Mouse (Mus musculus) olfactory bulb, adult 2 months (tissue): ENCODE measurements at regions not wholly inside any gene's neighbourhood (a gene's known extent, or its start where the extent isn't known, plus 50 kb on each side); places are given as distances from the start of the nearest gene placed in this dataset.

Source experiments
- CTCF ChIP-seq: fragments of 200-500 bp; IDR thresholded peaks from 2 replicates; pipeline ENCODE4 v1.5.1; 2012; ENCODE audit warnings: low read depth, mild to moderate bottlenecking, low read length, moderate library complexity; ENCODE audit not compliant: insufficient read depth
- POLR2A ChIP-seq: fragments of 200-500 bp; IDR thresholded peaks from 2 replicates; pipeline ENCODE4 v1.6.1; 2012; ENCODE audit warnings: mild to moderate bottlenecking, low read depth, low read length, moderate library complexity; ENCODE audit not compliant: insufficient read depth

DNA sequence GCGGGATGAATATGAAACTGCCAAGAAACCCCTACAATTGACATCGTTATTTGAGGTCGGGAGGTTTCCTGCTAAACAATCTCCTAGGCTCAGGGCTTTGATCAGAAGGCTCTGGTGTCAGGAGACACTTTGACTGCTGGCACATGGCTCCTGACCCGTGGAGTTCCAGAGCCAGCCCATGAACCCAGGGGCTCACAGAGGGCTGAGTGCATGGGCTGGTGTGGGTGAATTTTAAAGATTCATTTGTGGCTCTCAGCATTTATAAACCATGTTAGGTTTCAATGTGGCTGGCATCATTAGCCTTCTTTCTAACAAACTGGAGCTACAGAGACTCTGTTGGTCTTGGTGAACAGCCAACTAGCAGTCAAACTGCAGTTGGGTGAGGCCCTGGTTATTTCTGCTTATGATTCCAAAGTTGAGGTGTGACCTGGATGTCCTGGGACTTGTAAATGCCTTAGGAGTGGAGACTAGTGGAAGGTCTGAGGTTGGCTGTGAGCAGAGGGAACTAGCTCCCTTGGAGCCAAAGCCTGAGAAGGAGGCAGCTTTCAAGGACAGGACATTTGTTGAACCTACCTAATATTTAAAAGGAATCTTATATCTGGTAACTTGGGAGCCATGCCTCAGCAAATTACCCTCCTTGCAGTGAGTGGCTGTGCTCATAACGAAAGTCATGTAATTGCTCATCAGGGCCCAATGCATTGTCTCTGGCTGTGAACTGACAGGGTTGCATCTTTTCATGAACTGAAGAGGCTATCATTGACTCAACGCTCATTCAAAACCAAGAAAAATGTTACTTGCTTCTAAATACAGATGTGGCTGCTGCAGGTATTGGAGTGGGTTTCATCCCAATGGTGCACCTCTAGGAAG is 108.0 kb upstream of the Mki67 start:
- TF ChIP-seq CTCF (no peak), POLR2A (no peak)
